Mouse (Mus musculus) lung, postnatal 0 days (tissue): ENCODE measurements at regions not wholly inside any gene's neighbourhood (a gene's known extent, or its start where the extent isn't known, plus 50 kb on each side); places are given as distances from the start of the nearest gene placed in this dataset.

Experiments used
- ATAC-seq: fragments of 200-750 bp; cut with Nextera tagmentation; 2 replicates; pipeline ENCODE4 v1.8.0; 2017; ENCODE audit warnings: moderate library complexity
- DNase-seq: peaks from one replicate; pipeline ENCODE4 v3.0.0-alpha.2; 2016; ENCODE audit warnings: low spot score
- H3K27ac ChIP-seq: fragments of 300-500 bp; sonication (generic); 2 replicates; pipeline ENCODE4 v1.5.1; 2014; ENCODE audit warnings: antibody characterized with exemption, mild to moderate bottlenecking, low read length, mixed read lengths
- H3K27me3 ChIP-seq: fragments of 300-500 bp; sonication (generic); replicated peaks from 2 replicates; pipeline ENCODE4 v1.6.1; 2014; ENCODE audit warnings: low read length, mixed read lengths; ENCODE audit not compliant: insufficient read depth
- H3K36me3 ChIP-seq: fragments of 300-500 bp; sonication (generic); 2 replicates; pipeline ENCODE4 v1.6.1; 2014; ENCODE audit warnings: low read length, mixed read lengths; ENCODE audit not compliant: insufficient read depth
- H3K4me1 ChIP-seq: fragments of 300-500 bp; sonication (generic); 2 replicates; pipeline ENCODE4 v1.6.1; 2014; ENCODE audit warnings: antibody characterized with exemption, low read depth, low read length, mixed read lengths; ENCODE audit not compliant: insufficient read depth
- H3K4me2 ChIP-seq: fragments of 300-500 bp; sonication (generic); replicated peaks from 2 replicates; pipeline ENCODE4 v1.6.1; 2014; ENCODE audit warnings: low read depth, mild to moderate bottlenecking, low read length, moderate library complexity, mixed read lengths
- H3K4me3 ChIP-seq: fragments of 300-500 bp; sonication (generic); 2 replicates; pipeline ENCODE4 v1.5.1; 2014; ENCODE audit warnings: low read depth, low read length
- H3K9ac ChIP-seq: fragments of 300-500 bp; sonication (generic); replicated peaks from 2 replicates; pipeline ENCODE4 v1.6.1; 2014; ENCODE audit warnings: low read depth, mild to moderate bottlenecking
- H3K9me3 ChIP-seq: fragments of 300-500 bp; sonication (generic); 2 replicates; pipeline ENCODE4 v1.6.1; 2016; ENCODE audit warnings: low read length, mixed read lengths
- CTCF ChIP-seq: IDR thresholded peaks from 2 replicates; pipeline ENCODE4 v1.5.1; 2016; ENCODE audit warnings: antibody characterized with exemption, mild to moderate bottlenecking
- EP300 ChIP-seq: IDR thresholded peaks from 2 replicates; pipeline ENCODE4 v1.6.1; 2016; ENCODE audit warnings: antibody characterized with exemption, mild to moderate bottlenecking, control low read depth
- WGBS: fragments of 180-500 bp; shearing (Covaris S2); extraction: QIAGEN DNeasy Blood & Tissue Kit; methylation state at CpG from one replicate; pipeline ENCODE4 v1.1.7; 2014; 5-methylcytosine and 5-hydroxymethylcytosine counted together

- TF ChIP-seq EP300 (no peak), CTCF (no peak)
- 63% methylated on average over 1 of the region's 1 CpGs for WGBS
- Histone ChIP-seq H3K4me3 (no peak overlapping the region), H3K4me1 (no peaks in the 10 kb centered on the region), H3K27me3 (no peaks in the 10 kb centered on the region), H3K27ac (no peak overlapping the region), H3K36me3 (no peaks in the 10 kb centered on the region), H3K9ac (no peak overlapping the region), H3K9me3 (no peaks in the 10 kb centered on the region), H3K4me2 (no peak overlapping the region)
- no peak for ATAC-seq
- no peak for DNase-seq
Observed at GRCm38 (mm10) chr14:74205011-74205410, 435.6 kb upstream of the Htr2a start.

GRCm38 (mm10) chr14:74217914-74218446, 422.7 kb upstream of the Htr2a start:
- no peak overlapping the region for H3K4me3 ChIP-seq
- no peaks in the 10 kb centered on the region for H3K9me3 ChIP-seq
- H3K27me3 ChIP-seq = no peaks in the 10 kb centered on the region
- no peak overlapping the region for H3K9ac ChIP-seq
- H3K36me3 ChIP-seq = no peaks in the 10 kb centered on the region
- ATAC-seq (no peak), DNase-seq (no peak)
- TF ChIP-seq EP300 (no peak), CTCF (no peak)
- WGBS = 57% methylated on average over 2 of the region's 2 CpGs
- H3K27ac ChIP-seq = no peak overlapping the region
- no peaks in the 10 kb centered on the region for H3K4me1 ChIP-seq
- H3K4me2 ChIP-seq = no peak overlapping the region

- H3K4me1 ChIP-seq = no peaks in the 10 kb centered on the region
- ATAC-seq = no peak
- H3K4me2 ChIP-seq = no peak overlapping the region
- no peak for DNase-seq
- H3K9ac ChIP-seq = no peak overlapping the region
- H3K4me3 ChIP-seq = no peak overlapping the region
- WGBS = 84% methylated on average over 3 of the region's 3 CpGs
- TF ChIP-seq CTCF (no peak), EP300 (no peak)
- no peaks in the 10 kb centered on the region for H3K36me3 ChIP-seq
- H3K9me3 ChIP-seq = no peaks in the 10 kb centered on the region
- H3K27ac ChIP-seq = no peak overlapping the region
- no peaks in the 10 kb centered on the region for H3K27me3 ChIP-seq
Observed at GRCm38 (mm10) chr14:74219761-74220160, 420.9 kb upstream of the Htr2a start.

GRCm38 (mm10) chr14:74222093-74222492, 418.5 kb upstream of the Htr2a start:
- no peaks in the 10 kb centered on the region for H3K27me3 ChIP-seq
- no peak overlapping the region for H3K9ac ChIP-seq
- no peak overlapping the region for H3K4me3 ChIP-seq
- no peak for ATAC-seq
- TF ChIP-seq CTCF (no peak), EP300 (no peak)
- H3K4me2 ChIP-seq = no peak overlapping the region
- H3K9me3 ChIP-seq = no peaks in the 10 kb centered on the region
- H3K27ac ChIP-seq = no peak overlapping the region
- no peak for DNase-seq
- H3K36me3 ChIP-seq = no peaks in the 10 kb centered on the region
- 70% methylated on average over 1 of the region's 1 CpGs for WGBS
- H3K4me1 ChIP-seq = no peaks in the 10 kb centered on the region

GRCm38 (mm10) chr14:74229560-74230187, 411.0 kb upstream of the Htr2a start:
- Histone ChIP-seq H3K4me1 (no peaks in the 10 kb centered on the region), H3K9ac (no peak overlapping the region), H3K27ac (no peak overlapping the region), H3K27me3 (no peaks in the 10 kb centered on the region), H3K9me3 (no peaks in the 10 kb centered on the region), H3K4me2 (no peak overlapping the region), H3K36me3 (no peaks in the 10 kb centered on the region), H3K4me3 (no peak overlapping the region)
- no peak for TF ChIP-seq CTCF
- ATAC-seq (no peak), DNase-seq (no peak)
- 69% methylated on average over 5 of the region's 5 CpGs for WGBS

GRCm38 (mm10) chr14:74240212-74240611, 400.4 kb upstream of the Htr2a start:
- H3K9me3 ChIP-seq = no peaks in the 10 kb centered on the region
- no peaks in the 10 kb centered on the region for H3K27me3 ChIP-seq
- no peaks in the 10 kb centered on the region for H3K36me3 ChIP-seq
- no peak overlapping the region for H3K9ac ChIP-seq
- no peak for DNase-seq
- no peak overlapping the region for H3K27ac ChIP-seq
- no peaks in the 10 kb centered on the region for H3K4me1 ChIP-seq
- 46% methylated on average over 2 of the region's 2 CpGs for WGBS
- no peak for ATAC-seq
- TF ChIP-seq EP300 = no peak
- no peak for TF ChIP-seq CTCF
- no peak overlapping the region for H3K4me2 ChIP-seq
- H3K4me3 ChIP-seq = no peak overlapping the region
